Mouse (Mus musculus) embryonic facial prominence, embryonic 11.5 days (tissue): ENCODE data around the gene Gm49359. TPM values are rescaled to one million over a fixed set of nuclear protein-coding genes. Genes with fewer than 3 reads are reported as not detected.
A peak's percentile ranks its signal among the peaks of the same experiment; 100 is the strongest.
"Not testable (repeated sequence)": the region's sequence is repeated elsewhere in the genome, so short reads cannot be mapped to it uniquely, and the experiment has no call there.

ENCODE experiments used
- ATAC-seq: fragments of 200-750 bp; cut with Nextera tagmentation; replicated peaks from 2 replicates; pipeline ENCODE4 v1.8.0; 2017; ENCODE audit warnings: low read depth; ENCODE audit not compliant: insufficient number of reproducible peaks, low FRiP score, low TSS enrichment
- DNase-seq: peaks from one replicate; pipeline ENCODE4 v3.0.0-alpha.2; 2015; ENCODE audit warnings: low spot score
- H3K27ac ChIP-seq: fragments of 300-500 bp; sonication (generic); replicated peaks from 2 replicates; pipeline ENCODE4 v1.5.1; 2014; ENCODE audit warnings: mild to moderate bottlenecking, low read depth, low read length, control low read depth
- H3K27me3 ChIP-seq: fragments of 300-500 bp; sonication (generic); 2 replicates; pipeline ENCODE4 v1.6.1; 2014; ENCODE audit warnings: mild to moderate bottlenecking, low read length, moderate library complexity, mixed read lengths; ENCODE audit not compliant: control insufficient read depth, insufficient read depth
- H3K36me3 ChIP-seq: fragments of 300-500 bp; sonication (generic); replicated peaks from 2 replicates; pipeline ENCODE4 v1.6.1; 2014; ENCODE audit warnings: low read depth, mild to moderate bottlenecking, low read length, moderate library complexity, mixed read lengths; ENCODE audit not compliant: control insufficient read depth, insufficient read depth
- H3K4me1 ChIP-seq: fragments of 300-500 bp; sonication (generic); 2 replicates; pipeline ENCODE4 v1.6.1; 2014; ENCODE audit warnings: low read length, mixed read lengths; ENCODE audit not compliant: control insufficient read depth, insufficient read depth
- H3K4me2 ChIP-seq: fragments of 300-500 bp; sonication (generic); 2 replicates; pipeline ENCODE4 v1.6.1; 2014; ENCODE audit warnings: low read depth, mild to moderate bottlenecking, control low read depth, low read length, moderate library complexity
- H3K4me3 ChIP-seq: fragments of 300-500 bp; sonication (generic); 2 replicates; pipeline ENCODE4 v1.5.1; 2014; ENCODE audit warnings: low read depth, low read length, control low read depth
- H3K9ac ChIP-seq: fragments of 300-500 bp; sonication (generic); replicated peaks from 2 replicates; pipeline ENCODE4 v1.6.1; 2014; ENCODE audit warnings: mild to moderate bottlenecking, control low read depth, low read length
- H3K9me3 ChIP-seq: fragments of 300-500 bp; sonication (generic); replicated peaks from 2 replicates; pipeline ENCODE4 v1.6.1; 2016; ENCODE audit warnings: mild to moderate bottlenecking, low read length, inconsistent platforms, mixed read lengths; ENCODE audit not compliant: control insufficient read depth
- WGBS: fragments of 180-500 bp; shearing (Covaris S2); extraction: QIAGEN DNeasy Blood & Tissue Kit; methylation state at CpG from one replicate; pipeline ENCODE4 v1.1.7; 2014; 5-methylcytosine and 5-hydroxymethylcytosine counted together
- microRNA-seq: library from miRNA; unstranded; fragments of <30 nt; microRNA quantifications from one replicate; pipeline ENCODE4, GENCODE M21; 2016; ENCODE audit warnings: borderline number of aligned reads
- polyA plus RNA-seq: library from polyadenylated mRNA; unstranded; fragments of >200 nt; fragmentation: Nextera tagmentation; extraction: Ambion mirVana; gene quantifications from 2 replicates; pipeline ENCODE4 v1.2.1, GENCODE M21; 2014

The Gm49359 gene
- 10.6 and 12.5 TPM in 2 replicates for polyA plus RNA-seq

GRCm38 (mm10) chr13:62466424-62467334 is at the start of gene Gm49359:
Gm49359 (minus strand) TSS chr13:62466832.
- not testable (repeated sequence) for H3K4me1 ChIP-seq, H3K9me3 ChIP-seq, H3K27me3 ChIP-seq, H3K27ac ChIP-seq, H3K36me3 ChIP-seq
- 4% methylated on average over 27 of the region's 28 CpGs for WGBS
- Histone ChIP-seq H3K4me2 (peak within 1 kb of the TSS; percentile 13), H3K4me3 (peak within 1 kb of the TSS; percentile 59), H3K9ac (peak within 1 kb of the TSS; percentile 68)
- DNase-seq: peak; percentile 91
- ATAC-seq: peak; percentile 100

- H3K4me1 ChIP-seq, H3K4me3 ChIP-seq, H3K27me3 ChIP-seq, H3K9me3 ChIP-seq, ATAC-seq, H3K9ac ChIP-seq, H3K36me3 ChIP-seq, H3K4me2 ChIP-seq, DNase-seq, H3K27ac ChIP-seq: not testable (repeated sequence)
- WGBS: 87% methylated on average over 1 of the region's 1 CpGs
These were observed 44.2 kb upstream of the Gm49359 start for GRCm38 (mm10) chr13:62510641-62511420.

DNA sequence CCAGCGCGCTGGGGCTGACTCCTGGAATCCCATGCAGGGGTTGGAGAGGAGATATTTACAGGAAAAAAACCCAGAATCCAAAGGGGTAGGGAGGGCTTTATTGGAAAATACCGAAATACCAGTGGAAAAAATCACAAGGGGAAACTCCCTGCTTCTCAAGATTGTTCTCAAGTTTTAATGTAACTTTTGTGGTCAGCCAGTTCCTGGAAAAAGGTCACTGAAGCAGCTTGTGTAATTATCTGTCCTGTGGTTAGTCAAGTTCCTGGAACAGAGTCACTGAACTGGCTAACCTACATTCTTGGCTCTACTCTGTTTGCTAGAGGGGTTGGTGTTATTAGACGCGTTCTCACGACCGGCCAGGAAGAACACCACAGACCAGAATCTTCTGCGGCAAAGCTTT is 6.0 kb upstream of the Gm49359 start:
- H3K36me3 ChIP-seq, ATAC-seq, H3K4me3 ChIP-seq, H3K27ac ChIP-seq, DNase-seq, H3K9ac ChIP-seq, H3K27me3 ChIP-seq, H3K9me3 ChIP-seq, H3K4me1 ChIP-seq, H3K4me2 ChIP-seq: not testable (repeated sequence)
- whole genome bisulfite sequencing: 95% methylated on average over 8 of the region's 8 CpGs

DNA sequence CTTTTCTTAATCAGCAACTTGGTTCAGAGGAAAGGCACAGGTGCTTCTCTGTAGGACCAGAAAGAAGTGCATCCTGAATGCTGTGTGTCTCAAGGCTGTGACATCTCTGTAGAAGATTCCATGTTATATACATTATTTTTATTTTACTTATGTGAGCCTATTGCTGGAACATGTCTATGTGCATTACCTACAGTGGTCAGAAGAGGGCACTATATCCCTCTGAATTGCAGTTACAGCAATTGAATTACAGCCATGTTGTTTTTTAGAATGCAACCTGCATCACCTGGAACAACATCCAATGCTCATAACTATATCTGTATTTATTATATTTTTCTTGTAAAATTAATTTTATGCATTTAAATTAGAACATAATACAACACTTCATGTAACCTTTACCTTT is 3.3 kb upstream of the Gm49359 start:
- not testable (repeated sequence) for H3K4me3 ChIP-seq, H3K9ac ChIP-seq, H3K4me2 ChIP-seq, H3K27me3 ChIP-seq, H3K27ac ChIP-seq, H3K9me3 ChIP-seq, H3K36me3 ChIP-seq, ATAC-seq, H3K4me1 ChIP-seq
- DNase-seq: peak; percentile 38

Small RNA genes within 50 kb of the gene (microRNA-seq; reads per million reads assigned to microRNA genes)
- gene Gm22256: not detected

Other genes starting within 250 kb of the Gm49359 start
- 5.6 and 5.8 TPM in 2 replicates for gene Gm3604, start 83.7 kb downstream of the Gm49359 start, polyA plus RNA-seq
- gene Zfp935, start 91.7 kb upstream of the Gm49359 start, polyA plus RNA-seq: 1.5 TPM in 1 of 2 replicates, not detected in the other
- gene Zfp934, start 104.4 kb upstream of the Gm49359 start, polyA plus RNA-seq: 27.2 and 27.4 TPM in 2 replicates
- gene 6720489N17Rik, start 157.3 kb upstream of the Gm49359 start, polyA plus RNA-seq: 19.3 and 23.2 TPM in 2 replicates